Mouse (Mus musculus) mouse embryonic stem cell (cell line): ENCODE measurements at regions not wholly inside any gene's neighbourhood (a gene's known extent, or its start where the extent isn't known, plus 50 kb on each side); places are given as distances from the start of the nearest gene placed in this dataset.

Experiments
- in situ Hi-C, 2 experiments: fragments of 300-500 bp; cut with MboI; formaldehyde crosslinking; loops; 1 replicate in 1 of 2; 3 replicates in 1 of 2; pipeline ENCODE4 v1.14.3; 2019 to 2020; ENCODE audit warnings: low sequenced_read_pairs in 2 of 2, low pct_unique_long_range_greater_than_20kb in 1 of 2, mixed read lengths in 1 of 2; ENCODE audit not compliant: unreplicated experiment in 1 of 2

- in situ Hi-C loops, result no loop called here
Observed at GRCm38 (mm10) chr12:109845602-109845906, 245.4 kb upstream of the Rtl1 start.

- in situ Hi-C loops, result no loop called here
Observed at GRCm38 (mm10) chr12:109856336-109856735, 256.2 kb upstream of the Rtl1 start.

- in situ Hi-C loops, result no loop called here
Observed at GRCm38 (mm10) chr12:109857705-109858104, 257.6 kb upstream of the Rtl1 start.

- in situ Hi-C loops, result no loop called here
Observed at GRCm38 (mm10) chr12:109864826-109865225, 264.7 kb upstream of the Rtl1 start.

GRCm38 (mm10) chr12:109871021-109871420 lies 270.9 kb upstream of the Rtl1 start:
- in situ Hi-C loops, result no loop called here

- in situ Hi-C loops, result no loop called here
Observed at GRCm38 (mm10) chr12:109874466-109874865, 274.3 kb upstream of the Rtl1 start.

- in situ Hi-C loops, result no loop called here
Observed at GRCm38 (mm10) chr12:109881108-109881507, 281.0 kb upstream of the Rtl1 start.

GRCm38 (mm10) chr12:109891206-109891605 lies 291.1 kb upstream of the Rtl1 start:
- in situ Hi-C loops, result no loop called here

- in situ Hi-C loops, result no loop called here
Observed at GRCm38 (mm10) chr12:109892834-109893233, 292.7 kb upstream of the Rtl1 start.

- in situ Hi-C loops, result no loop called here
Observed at GRCm38 (mm10) chr12:109893657-109894056, 293.5 kb upstream of the Rtl1 start.

GRCm38 (mm10) chr12:109895389-109895788 lies 295.3 kb upstream of the Rtl1 start:
- in situ Hi-C loops, result no loop called here

GRCm38 (mm10) chr12:109896397-109896796 lies 296.3 kb upstream of the Rtl1 start:
- in situ Hi-C loops, result no loop called here

- in situ Hi-C loops, result no loop called here
Observed at GRCm38 (mm10) chr12:109896906-109897305, 296.8 kb upstream of the Rtl1 start.

GRCm38 (mm10) chr12:109897861-109898385 lies 297.8 kb upstream of the Rtl1 start:
- in situ Hi-C loops, result no loop called here

- in situ Hi-C loops, result no loop called here
Observed at GRCm38 (mm10) chr12:109899420-109899819, 299.3 kb upstream of the Rtl1 start.

- in situ Hi-C loops, result loop anchor here in 1 of 2 experiments (10.0 kb wide), 1 partner anchor 86 kb away; no protein-coding TSS in a partner anchor
Observed at GRCm38 (mm10) chr12:109910966-109911495, 310.9 kb upstream of the Rtl1 start.

GRCm38 (mm10) chr12:109911506-109911905 lies 311.4 kb upstream of the Rtl1 start:
- in situ Hi-C loops, result loop anchor here in 1 of 2 experiments (10.0 kb wide), 1 partner anchor 87 kb away; no protein-coding TSS in a partner anchor

- in situ Hi-C loops, result loop anchor here in 1 of 2 experiments (10.0 kb wide), 1 partner anchor 93 kb away; no protein-coding TSS in a partner anchor
Observed at GRCm38 (mm10) chr12:109917761-109918160, 317.6 kb upstream of the Rtl1 start.

- in situ Hi-C loops, result loop anchor here in 1 of 2 experiments (10.0 kb wide), 1 partner anchor 94 kb away; no protein-coding TSS in a partner anchor
Observed at GRCm38 (mm10) chr12:109918901-109919300, 318.8 kb upstream of the Rtl1 start.

- in situ Hi-C loops, result no loop called here
Observed at GRCm38 (mm10) chr12:109922111-109922510, 322.0 kb upstream of the Rtl1 start.
